Mouse (Mus musculus) CD4-positive, CD25-positive, alpha-beta regulatory T cell, adult 4 months (primary cell): ENCODE measurements around the gene Kat6b. TPM values are rescaled to one million over a fixed set of nuclear protein-coding genes. Genes with fewer than 3 reads are reported as not detected.
A peak's percentile ranks its signal among the peaks of the same experiment; 100 is the strongest.
"Not testable (repeated sequence)": the region's sequence is repeated elsewhere in the genome, so short reads cannot be mapped to it uniquely, and the experiment has no call there.

ENCODE experiments used
- ATAC-seq: one replicate; pipeline ENCODE4 v1.8.0; 2017
- polyA plus RNA-seq, 2 experiments: library from polyadenylated mRNA; unstranded; fragments of 100-300 nt; shearing (Covaris generic); gene quantifications; one replicate each; pipeline ENCODE4 v1.2.1; 2017

The Kat6b gene
- polyA plus RNA-seq, 2 experiments from 2014 or later: 17.1 to 18.3 TPM

DNA sequence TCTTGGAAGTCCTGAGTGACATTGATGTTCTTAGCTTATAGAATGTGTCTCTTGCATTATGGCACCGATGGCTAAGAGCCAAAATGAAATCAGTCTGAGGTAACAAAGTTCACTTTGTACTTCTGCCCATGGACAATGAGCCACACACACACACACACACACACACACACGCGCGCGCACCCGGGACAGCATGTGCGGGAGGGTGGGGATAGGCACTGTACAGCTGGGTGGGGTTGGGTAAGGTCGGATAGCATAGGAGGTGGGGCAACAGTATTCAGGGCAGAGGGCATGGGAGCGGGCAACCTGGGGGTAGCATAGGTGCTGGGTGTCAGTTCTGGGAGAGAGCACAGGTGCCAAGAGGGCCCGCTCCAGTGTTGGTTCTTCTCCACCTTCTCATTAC is 3.5 kb downstream of the Kat6b start:
- ATAC-seq: no peak

DNA sequence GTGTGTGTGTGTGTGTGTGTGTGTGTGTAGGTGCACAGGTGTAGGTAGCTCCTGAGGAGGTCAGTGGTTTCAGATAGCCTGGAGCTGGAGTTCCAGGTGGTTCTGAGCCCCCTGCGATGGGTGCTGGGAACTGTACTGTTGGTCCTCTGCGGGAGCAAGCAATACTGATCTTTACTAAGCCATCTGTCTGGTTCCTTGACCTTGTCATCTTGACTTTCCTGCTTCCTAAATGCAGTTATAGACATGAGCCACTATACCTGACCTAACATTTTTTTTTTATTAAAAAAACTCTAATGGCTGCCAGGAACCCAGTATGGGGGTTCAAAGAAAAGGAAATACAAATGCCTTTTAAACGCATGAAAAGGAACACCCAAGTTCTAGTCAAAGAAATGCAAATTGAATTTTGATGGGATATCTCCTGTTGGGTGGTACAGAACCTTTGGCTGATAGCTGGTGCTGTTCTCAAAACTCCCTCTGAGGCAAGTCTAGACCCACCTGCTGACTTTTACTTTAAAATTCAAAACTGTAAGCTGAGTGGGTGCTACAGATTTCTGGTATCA is 4.8 kb downstream of the Kat6b start:
- no peak for ATAC-seq

DNA sequence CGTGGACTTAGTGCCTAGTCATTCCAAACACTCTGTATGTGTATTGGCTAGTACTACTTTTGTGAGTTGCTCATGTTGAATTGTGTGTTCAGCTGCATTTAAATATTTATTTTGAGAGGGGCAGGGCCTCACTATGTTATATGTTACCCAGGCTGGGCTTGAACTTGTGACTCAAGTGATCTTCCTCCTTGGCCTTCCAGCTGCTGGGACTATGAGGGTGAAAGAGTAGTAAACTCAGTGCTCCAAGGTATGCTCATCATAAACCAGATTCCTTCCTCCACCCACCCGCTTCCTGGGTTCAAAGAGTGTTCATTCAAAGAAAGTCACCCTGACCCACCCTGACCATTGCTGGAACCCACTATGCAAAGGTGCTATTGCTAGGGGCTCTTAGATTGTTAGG is 5.9 kb downstream of the Kat6b start:
- ATAC-seq: not testable (repeated sequence)

DNA sequence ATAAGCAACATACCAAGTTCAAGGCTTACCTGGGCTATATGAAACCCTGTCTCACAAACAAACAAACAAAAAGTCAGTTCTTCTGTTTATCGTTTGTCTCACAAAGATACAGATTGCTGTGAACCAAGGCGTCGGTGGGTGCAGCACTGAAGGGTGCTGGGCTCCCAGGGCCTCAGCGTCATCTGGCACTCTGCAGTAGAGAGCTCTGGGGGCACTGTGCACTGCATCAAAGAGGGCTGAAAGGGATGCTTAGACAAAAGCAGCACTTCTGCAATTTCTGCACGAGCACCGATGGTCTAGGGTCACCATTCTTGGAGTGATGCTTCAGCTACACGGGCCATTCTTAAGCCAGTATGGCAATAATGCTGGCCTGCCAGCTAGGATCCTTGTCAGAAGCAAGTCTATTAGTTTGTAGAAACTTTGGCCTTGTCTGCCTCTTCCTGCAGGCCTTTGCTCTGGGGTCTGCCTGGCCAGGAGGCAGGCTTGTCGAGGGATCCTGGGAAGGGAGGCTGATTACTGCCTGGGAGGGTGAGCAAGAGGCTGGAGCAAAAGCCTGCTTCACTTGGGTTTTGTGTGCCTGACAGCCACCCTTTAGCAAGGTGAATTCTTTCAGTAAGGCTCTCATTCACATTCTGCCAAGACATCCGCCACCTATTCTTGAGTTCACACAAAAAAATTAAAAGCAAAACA is 7.3 kb downstream of the Kat6b start:
- ATAC-seq: not testable (repeated sequence)

DNA sequence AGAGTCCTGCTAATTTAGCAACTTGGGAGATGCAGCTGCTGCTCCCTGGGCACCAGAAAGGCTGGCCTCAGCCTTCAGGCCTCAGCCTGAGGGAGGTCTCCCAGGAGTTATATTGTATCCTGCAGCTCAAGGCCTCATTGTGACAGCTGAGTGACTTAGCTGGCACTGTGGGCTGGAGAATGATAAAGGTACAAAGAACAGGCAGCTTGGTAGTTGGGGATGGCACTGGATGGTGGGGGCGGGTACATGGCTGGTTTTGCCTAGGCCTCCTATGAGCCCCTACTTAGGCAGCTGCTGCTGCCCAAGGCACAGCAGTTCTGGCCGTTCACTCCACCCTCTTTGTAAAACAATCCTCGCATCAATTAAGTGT is 7.9 kb downstream of the Kat6b start:
- no peak for ATAC-seq

DNA sequence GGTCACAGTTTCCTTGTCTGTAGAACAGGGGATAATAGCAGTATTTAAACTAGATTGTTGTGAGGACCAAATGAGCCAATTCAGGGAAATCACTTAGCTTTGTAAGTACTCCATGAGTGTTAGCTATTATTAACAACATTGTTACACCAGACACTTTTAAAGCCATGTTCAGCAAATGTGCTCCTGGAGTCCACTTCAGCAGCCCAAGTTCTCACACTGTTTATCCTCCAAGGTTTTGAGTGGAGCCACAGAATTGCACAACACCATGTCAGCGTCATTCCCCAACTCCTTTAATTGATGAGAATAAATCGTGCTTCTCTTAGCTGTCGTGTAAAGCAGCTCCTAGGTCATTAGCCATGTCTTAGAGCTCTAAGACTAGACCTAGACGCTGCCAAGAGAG is 8.9 kb downstream of the Kat6b start:
- no peak for ATAC-seq

DNA sequence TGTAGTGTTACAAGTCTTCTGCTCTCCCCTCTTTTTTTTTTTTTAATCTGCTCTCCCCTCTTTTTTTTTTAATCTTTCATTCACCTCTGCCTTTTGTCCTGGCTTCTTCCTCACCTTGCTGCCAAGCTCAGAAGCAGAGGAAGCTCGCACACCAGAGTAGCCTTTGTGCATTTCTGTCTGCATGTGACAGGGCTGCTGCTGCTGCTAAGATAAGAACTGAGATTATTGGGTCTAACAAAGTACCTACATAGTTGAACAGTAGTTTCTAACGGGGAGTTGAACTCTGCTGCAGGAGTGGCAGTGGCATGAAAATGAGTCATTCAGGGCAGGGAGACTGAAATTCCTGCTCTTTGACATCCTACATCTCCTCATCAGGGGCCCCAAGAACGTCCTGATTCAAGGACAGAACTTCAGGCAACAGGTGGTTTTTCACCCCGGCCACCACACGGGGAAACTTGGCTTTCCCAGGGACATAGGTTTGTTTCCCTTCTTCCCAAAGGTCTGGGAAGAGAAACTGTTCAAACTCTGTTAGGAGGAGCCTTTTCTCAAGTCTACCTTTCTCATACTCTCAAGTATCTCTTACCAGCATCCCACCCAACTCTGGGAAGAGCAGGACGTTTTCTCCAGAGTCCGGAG is 17.2 kb downstream of the Kat6b start:
- no peak for ATAC-seq

DNA sequence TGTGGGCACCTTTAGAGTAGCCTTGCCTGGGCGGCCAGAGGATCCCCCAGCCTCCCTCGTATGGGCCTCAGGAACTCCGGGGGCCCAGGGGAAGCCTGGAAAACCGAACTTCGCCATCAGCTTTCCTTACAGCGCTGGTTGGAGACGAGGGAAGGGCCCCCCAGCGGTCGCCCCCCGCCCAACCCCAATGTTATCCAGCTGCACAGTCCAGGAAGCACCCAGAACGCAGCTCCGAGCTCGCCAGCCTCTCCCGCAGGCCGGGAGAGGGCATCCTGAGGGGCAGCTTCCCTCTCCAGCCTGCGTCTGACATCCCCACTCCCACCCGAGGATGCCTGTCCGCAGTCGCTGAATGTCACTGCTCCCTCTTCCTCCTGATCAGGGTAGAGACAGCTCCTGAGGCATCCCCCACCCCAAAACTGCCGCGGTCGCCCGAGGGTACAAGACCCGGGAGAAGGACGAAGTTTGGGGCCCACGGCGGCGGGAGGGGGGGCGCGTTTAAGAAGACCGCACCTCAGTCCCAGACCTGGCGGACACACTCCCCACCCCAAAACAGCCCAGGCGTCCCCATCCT is 17.9 kb downstream of the Kat6b start:
- ATAC-seq: no peak

DNA sequence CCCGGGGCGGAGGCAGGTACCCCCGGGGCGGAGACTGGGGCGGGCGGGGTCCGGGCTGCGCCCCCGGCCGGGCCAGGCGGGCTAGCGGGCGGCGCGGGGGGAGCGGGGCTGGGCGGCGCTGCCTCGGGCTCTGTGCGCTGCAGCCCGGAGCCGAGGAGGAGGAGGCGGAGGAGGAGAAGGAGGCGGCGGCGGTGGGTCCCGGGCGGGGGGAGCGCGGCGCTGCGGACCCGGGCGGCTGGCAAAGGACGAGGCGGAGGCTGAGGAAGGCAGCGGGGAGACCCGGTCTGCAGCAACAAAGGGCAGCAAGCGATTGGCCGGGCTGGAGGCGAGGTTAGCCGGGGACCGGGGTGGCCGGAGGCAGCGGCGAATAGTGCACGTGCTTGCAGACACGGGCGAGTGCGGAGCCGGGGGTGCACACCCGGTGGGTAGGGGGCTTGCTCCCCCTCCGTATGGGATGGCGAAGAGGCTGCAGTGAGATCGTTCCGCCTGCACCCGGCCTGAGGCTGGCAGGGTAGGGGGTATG is 18.5 kb downstream of the Kat6b start:
- ATAC-seq: no peak

DNA sequence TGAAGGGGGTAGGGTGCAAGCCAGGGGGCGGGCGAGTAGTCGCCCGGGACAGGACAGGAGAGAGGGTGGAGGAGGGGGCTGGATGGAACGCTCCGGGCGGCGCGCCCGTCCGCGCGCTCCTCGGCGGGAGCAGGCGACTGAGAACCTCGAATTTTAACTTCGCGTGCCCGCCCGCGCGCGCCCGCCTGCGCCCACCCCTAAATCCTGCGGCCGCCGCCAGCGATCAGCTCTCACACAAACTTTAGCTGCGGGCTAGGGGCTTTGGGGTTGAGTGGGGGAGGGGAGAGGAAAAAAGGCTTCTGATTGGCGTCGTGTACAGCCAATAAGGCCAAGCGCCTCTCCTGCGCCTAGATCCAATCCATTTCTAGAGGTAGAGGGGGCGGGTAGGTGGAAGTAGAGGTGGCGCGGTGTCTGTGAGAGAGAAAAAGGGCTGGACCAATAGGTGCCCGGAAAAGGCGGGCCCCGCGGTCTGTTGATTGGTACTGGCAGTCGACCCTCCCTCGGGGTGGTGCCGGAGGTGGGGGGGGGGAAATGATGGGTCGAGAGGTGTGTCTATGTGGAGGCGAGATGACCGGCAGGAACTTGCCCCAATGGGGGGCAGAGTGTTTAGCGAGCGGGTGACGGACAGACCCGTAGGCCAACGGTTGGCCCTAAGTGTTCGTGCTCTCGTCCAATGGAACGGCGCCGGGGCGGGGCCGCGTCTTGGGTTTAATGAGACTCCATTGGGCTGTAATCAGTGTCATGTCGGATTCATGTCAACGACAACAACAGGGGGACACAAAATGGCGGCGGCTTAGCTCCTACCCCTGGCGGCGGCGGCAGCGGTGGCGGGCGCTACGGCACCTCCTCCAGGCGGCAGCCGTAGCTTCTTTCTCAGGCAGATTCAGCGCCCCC is 19.2 kb downstream of the Kat6b start:
- ATAC-seq: peak; percentile 84

DNA sequence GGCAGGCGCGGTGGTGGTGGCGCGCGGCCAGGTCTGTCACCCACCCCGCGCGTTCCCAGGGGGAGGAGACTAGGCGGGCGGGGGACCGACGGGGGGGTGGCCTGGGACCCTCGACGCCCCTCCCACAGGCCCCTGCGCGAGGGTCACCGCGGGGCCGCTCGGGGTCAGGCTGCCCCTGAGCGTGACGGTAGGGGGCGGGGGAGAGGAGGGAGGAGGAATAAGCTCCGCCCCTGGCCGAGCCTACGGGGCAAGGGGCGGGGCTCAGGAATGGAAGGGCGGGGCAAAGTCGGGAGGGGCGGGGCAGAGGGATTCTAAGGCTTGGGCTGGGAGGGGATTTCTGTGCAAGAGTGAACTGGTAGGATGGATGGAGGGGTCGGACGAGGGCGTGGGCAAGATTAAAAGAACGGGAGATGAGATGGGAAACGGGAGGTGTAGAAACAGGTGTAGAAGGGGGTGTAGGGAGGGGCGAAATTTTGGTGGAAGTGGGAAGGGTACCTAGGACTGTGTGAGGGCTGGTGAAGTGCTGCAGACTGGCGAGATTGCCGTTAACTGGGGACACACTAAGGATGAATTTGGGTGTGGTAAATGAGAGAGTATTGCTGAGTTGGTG is 19.9 kb downstream of the Kat6b start:
- ATAC-seq: peak; percentile 17

DNA sequence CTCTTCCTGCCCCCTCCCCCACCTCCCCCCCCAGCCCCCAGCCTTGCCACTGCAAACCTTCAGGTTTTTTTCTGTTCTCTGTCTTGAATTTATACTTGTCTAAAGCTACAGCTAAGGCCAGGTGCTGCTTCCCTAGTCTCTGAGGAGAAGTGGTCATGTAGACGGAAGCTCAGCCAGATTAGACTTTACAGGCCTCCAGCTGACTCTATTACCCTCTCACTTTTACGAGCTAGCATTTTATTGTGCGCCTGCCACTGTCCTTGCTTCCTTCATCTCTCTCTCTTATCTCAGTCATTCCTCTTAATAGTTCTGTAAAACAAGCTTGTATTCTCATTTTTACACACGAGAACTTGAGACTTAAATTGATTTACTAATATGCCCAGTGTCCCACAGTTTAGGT is 23.8 kb downstream of the Kat6b start:
- no peak for ATAC-seq

DNA sequence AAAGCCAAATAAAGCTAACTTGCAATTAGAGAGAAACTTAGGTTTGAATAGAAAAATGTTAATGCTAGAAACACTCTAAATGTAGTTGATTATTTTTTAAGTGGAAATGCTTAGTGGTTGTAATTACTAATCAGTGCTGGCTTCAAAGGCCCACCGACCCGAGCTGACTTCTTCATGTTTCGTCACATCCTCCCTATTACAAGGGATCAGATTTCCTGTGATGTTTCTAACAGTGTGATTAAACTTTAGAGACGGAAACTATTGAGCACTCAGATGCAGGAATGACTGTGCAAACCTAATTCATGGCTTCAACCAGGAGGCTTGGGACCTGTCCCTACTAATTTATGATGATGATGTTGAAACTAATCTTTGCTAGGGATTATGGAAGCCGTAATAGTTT is 25.8 kb downstream of the Kat6b start:
- ATAC-seq: peak; percentile 97

DNA sequence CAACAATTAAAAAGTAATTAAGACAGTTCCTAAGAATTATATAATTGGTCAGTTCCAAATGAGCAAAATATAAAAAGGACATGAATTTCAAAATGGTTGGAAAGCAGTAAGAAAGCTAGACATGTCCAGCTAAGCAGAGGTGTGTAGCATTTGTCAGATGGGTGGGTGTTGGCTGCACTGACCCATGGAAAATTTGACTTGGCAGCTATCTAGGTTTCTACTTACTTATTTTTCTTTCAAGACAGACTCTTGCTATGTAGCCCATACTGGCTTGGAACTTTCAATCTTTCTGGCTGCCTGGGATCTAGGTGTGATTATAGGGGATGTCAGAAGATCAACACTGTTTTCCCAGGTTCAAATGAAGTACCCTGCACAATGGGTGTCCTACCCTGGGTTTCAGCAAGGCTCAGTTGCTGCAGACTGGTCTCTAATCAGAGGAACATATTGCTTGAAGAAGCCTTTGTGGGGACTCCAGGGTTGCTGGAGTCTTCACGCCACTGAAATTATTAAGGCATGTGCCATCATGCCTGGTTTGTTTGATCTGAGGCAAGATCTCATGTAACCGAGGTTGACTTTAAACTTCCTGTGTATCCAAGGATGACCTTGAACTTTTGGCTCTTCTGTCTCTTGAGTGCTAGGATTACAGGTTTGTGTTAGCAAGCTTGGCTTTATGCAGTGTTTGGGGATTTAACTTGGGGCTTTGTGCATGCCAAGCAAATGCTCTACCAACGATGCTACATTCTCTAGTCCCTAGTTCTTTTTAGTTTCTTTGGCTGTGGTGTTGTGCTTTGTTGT is 28.1 kb downstream of the Kat6b start:
- ATAC-seq: no peak

DNA sequence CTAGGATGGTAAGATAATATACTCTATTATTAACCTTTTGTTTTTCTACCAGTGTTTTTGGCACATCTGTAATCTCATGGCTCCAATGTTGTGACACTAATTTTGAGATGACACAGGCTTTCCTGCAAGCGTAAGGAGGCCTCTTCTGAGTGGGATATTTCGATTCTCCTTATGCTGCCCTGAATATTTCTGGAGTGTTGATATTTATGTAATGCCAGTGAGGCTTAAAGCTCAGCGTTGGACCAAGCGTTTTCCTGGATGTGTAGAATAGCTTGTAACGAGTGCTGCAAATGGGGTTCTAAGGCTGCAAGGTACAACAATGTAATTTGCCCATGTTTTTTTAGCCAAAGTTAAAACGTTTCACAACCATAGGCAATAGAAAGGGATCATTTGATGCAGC is 30.2 kb downstream of the Kat6b start:
- ATAC-seq: no peak

DNA sequence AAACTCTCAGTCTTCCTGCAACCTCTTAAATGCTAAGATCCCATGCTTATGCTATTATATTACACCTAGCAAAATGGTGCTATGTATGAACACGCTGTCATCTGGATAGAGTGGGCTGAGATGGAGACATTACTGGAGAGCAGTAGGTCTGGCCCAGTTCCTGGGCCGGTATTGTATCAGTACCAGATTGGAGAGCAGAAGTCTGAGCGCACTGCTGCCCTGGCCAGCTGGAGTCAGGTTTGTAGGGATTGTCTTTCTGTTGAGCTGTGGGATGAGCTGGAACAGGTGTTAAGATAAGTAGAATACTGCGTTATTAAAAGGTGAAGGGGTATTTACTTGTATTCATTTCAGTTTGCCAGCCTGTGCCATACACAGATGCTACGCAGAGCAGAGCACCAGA is 34.3 kb downstream of the Kat6b start:
- ATAC-seq: no peak

DNA sequence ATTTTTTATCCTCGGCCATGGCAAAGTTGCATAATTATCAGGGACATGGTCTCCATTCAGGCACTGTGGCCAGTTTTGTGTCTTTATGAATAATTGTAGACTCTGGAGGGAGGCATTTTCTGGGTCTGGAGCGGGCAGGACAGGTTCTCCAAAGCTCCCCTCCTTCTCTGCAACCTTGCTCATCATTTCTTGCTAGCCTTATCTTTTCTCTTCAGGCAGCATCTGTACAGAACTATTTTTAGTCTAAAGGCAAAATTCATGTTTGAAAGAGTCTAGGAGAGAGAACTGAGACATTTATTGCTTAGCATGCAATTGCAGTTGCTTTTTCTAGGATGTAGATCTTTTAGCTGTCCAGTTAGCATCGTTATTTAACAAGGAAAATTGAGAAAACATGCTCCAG is 38.1 kb downstream of the Kat6b start:
- ATAC-seq: no peak

DNA sequence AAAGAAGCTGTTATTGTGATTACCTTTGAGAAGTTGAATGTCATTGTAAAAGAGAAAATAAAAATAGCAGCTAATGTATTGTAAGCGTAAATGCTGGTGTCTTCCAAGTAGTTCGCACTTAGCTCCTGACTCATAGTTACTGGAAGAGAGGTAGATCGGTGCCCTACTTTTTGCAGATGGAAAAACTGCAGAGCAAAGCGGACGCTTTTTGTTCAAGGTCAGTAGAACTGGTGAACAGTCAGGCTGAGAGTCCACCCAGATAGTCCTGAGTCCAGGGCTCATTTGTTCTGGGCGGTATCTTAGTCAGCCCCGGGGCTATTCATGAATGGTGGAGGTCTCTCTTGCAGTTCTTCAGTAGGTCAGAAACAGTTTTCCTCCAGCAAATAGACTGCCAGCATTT is 39.3 kb downstream of the Kat6b start:
- ATAC-seq: no peak

DNA sequence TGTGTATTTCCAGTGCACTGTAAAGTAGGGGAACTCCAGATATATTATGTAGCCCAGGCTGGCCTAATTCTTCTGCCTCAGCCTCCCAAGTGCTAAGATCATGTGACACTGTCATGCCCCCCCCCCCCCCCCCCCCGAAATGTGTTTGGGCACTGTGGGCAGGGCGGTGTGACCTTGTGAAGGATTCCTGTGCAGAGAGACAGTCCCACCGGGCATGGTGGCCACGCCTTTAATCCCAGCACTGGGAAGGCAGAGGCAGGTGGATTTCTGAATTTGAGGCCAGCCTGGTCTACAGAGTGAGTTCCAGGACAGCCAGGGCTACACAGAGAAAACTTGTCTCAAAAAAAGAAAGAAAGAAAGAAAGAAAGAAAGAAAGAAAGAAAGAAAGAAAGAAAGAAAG is 40.3 kb downstream of the Kat6b start:
- ATAC-seq: not testable (repeated sequence)

DNA sequence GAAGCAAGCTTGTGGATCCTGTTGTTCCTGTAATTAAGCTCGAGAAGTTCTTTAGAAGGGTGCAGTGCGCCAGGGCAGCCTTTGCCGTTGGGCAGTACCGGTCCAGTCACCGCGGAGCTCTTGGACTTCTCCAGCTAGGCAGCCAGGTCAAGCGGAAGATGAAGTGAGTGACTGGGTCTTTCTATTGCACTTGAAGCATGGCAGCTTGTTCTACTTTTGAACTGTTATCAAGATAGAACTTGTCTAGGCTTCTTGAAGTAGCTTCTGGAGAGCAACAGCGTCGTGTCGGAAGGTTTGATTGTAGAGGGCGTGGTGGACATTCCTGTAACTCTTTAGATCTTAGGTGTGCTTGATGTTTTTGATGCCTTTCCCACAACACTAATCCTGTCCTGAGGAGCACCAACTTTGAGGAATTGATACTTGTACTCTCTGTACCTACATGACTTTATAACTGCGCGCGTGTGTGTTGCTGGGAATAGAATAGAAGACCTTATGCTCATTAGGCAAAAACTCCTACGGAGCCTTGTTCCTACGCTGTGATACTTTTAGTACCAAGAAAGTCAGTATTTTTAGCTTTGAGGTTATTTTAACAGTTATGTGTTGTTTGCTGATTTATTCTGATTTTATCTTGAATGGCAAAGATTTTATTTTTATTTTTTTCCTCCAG is 41.2 kb downstream of the Kat6b start:
- no peak for ATAC-seq

DNA sequence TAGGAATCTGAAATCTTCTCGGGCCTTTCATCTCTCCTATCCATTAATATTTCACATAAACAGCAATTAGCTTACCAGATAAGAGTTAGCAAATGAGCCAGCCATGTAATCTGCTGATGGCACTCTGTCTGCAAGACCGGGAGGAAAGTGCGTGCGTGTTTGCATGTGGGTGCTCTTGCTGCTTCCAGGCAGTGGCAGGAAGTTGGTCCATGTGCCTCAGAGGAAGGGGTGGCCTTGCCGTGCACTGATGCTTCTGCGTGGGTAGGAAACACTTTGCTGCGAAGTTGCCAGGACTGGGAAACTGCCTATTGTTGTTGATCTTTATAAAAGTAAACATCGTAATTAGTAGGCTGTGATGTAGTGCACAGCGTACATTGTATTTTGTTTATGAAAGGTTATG is 42.0 kb downstream of the Kat6b start:
- ATAC-seq: peak; percentile 83
